Mouse (Mus musculus) granulocyte monocyte progenitor cell, adult 5-6 weeks (primary cell): ENCODE data around the gene Ahdc1. TPM values are rescaled to one million over a fixed set of nuclear protein-coding genes. Genes with fewer than 3 reads are reported as not detected.
A peak's percentile ranks its signal among the peaks of the same experiment; 100 is the strongest.

Source experiments
- ATAC-seq: replicated peaks from 2 replicates; pipeline ENCODE4 v1.8.0; 2016; ENCODE audit warnings: mild to moderate bottlenecking, moderate TSS enrichment, inconsistent platforms; ENCODE audit not compliant: poor library complexity, severe bottlenecking
- total RNA-seq, 2 experiments: library from RNA; stranded (forward) in 1 of 2; stranded (reverse) in 1 of 2; fragments of 200-712, 200-1000 nt in 1 of 2; fragments of >200 nt in 1 of 2; fragmentation: Nextera tagmentation in 1 of 2; gene quantifications; 2 replicates each; pipeline ENCODE4 v1.2.3; 2014 to 2017

Ahdc1 gene
- total RNA-seq, 2 experiments from 2014 or later = 0.93 to 1.3 TPM

DNA sequence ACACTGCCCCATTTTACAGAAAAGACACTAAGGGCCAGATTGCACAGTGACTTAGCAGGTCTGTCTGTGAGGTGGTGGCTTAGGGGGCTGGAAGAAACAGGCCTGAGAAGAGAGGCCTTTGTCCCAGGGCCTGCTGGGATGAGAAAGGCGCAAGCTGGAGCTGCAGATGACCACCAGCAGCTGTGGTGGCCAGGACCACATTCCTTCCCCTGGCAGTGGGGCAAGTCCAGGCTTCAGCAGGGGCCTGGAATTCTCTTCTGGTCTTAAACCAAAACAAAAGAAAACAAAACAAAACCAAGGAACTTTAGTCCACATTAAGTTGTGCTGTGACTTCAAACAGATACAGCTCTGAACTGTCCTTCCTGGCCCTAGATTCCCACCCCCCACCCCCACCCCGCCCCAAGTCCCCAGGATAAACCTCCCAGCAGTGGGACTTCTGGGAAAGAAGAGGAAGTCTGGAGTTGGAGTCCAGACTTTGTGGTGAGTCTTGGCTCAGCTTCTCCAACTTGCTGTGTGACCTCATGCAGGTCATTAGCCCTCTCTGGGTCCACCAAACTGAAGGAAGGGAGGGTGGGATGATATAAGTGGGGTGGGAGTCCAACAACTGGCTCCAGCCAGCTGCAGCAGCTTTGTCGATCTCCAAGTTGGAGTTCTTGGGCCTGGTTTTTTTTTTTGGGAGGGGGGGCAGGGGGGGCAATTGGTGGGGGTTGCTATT is 105.9 kb downstream of the Ahdc1 start:
- no peak for ATAC-seq

DNA sequence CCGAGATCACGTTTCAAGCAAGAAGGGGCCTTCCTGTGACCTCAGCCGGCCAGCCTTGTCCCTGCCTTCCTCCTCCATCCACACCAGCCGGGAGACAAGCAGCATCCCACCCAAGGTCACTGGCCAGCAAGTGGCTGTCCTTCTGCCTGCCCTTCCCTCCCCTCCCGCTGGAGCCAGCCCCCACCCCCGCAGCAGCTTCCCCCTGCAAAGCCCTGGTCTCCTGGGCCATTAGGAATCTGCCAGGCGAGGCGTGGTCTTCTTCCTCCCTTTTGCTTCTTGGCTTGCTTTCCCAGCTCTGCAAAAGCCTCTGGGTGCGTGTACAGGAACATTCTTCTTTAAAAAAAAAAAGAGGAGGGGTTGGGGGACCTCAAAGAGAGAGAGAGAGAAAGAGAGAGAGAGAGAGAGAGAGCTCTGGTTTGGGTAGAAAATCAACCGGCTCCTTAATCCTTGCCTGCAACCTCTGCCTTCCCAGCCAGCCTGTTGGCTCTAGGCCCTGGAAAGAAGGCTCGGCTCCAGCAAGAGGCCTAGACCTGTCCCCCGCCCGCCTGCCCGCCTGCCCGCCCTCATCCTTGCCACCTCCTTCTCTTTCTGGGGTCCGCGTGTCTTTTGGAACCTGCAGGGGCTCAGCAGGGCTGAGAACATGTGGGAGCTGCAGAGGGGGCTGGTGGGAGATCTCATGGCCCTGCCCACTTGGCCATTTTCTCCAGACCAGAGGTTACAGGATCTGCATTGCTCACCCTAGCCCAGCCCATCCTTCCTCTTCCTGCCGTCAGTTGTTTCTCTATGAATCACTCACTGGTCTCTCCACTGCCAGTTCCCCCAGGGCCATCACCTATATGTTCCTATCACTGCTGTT is 106.7 kb downstream of the Ahdc1 start:
- ATAC-seq = peak; percentile 92

DNA sequence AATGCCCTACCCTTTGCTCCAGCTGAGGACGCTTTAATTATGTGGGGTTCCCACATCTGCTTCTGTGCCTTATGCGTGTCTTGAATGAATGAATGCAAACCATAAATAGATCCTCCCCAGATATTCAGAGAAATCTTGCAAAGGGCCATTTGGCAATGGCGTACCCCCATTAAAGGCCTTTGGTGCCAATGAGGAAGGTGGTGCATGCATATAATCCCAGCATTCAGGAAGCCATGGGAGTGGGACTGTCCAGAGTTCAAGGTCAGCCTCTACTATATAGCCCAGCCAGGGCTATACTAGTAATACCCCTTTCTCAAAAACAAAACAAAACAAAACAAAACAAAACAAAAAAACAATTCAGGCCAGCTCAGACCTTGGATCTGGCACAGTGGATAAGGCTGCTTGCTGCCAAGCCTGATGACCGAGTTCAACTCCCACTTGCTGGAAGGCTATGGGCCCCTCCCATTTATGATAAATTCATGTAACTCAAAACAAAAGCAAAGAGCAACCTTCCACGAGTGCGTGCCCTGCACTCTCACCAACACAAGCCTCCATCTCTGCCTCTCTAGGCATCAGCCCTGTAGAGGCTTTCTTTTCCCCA is 107.8 kb downstream of the Ahdc1 start:
- ATAC-seq = no peak

DNA sequence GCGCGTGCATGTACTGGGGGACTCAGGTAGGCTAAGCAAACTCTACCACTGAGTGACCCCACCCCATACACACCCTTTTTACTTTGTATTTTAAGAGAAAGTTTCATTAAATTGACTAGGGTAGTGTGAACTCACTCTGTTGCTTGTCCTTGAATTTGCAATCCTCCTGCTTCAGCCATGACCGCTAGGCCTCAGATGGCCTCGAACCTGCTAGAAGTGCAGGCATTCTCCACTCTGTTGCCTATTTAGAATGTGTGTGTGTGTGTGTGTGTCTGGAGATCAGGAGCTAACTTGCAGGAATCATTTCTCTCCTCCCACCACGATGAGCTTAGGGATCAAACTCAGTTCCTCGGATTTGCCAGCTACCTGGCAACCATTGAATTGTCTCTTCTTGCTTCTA is 108.5 kb downstream of the Ahdc1 start:
- no peak for ATAC-seq

DNA sequence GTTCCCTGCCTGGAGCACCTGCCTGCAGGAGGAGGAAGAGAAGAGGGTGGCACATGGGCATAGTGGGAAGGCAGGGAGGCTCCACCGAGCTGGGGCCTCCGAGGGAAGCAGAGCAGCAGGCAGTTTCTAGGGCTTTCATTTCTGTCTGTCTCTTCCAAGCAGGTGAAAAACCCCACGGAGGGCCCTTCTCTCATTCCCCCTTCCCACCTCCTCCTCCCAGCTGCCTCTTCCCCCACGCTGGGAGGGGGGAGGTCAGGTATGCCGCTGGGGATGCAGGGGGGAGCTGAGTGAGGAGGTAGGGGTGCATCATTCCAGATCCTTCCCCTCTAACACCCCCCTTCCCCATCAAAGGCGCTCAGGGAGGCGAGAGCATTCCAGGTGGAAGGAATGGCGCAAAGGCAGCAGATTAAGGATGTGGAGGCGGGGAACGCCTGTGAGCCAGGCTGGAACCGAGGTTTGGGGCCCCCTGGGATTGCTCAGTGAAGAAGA is 109.8 kb downstream of the Ahdc1 start:
- no peak for ATAC-seq

DNA sequence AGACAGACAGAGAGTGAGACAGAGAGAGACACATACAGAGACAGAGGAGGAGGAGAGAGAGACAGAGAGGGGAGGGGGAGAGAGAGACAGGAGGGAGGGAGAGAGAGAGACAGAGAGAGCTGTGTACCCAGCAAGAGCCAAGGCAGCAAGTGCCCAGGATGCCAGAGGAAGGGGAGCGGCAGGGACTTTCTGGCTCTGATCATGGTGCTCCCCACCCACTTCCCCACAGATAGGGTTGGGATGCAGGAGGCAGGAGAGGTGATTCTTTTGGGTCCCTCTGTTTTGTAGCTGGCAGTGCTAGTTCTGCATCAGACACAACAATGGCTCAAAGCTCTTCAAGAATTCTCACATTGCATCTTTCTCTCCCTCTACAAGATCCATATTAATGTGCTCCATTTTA is 110.4 kb downstream of the Ahdc1 start:
- no peak for ATAC-seq

DNA sequence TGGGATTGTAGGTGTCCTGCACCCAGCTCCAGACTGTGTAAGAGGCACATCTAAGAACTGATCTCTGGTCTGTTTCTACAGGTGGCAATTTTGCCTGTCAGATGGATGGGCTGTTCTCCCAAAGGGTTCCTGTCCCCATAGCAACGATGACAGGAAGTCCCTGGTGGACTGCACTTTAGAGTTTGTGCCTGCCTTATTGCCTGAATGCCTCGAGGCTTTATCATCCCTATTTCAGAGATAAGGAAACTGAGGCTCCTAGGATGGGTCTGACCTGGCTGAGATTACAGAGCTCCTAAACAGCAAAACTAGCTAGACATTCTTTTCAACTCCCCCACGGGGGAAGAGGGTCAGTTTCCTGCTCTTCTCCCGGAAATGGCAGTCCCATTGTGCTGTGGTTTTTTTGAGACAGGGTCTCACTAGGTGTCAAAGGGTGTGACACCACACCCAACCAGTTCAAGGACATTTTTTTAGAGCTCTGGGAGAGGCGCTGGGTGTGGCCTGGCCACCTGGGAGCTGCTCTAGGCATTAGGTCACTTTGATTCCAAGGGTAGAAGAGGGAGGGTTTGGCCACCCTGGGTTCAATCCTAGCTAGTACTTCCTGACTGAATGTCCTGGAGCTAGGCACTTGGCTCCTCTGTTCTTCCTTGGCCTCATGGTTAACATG is 111.0 kb downstream of the Ahdc1 start:
- no peak for ATAC-seq

DNA sequence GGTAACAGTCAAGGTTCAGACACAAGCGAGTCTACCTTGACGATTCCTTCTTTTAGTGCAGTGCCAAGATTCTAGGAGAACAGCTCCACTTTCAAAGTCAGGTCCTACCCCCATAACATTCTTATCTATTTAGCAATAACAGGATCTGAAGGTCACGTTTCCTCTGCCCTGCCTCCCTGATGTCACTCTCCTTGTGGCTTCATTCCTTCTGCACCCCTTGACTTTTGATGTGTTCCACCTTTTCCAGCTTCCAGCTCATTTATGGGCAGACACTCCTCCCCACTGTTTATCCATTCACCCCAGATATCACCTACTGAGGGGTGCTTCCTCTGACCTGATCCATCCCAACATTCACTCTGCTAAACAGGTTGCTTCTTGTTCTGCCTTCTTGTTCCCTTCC is 116.0 kb downstream of the Ahdc1 start:
- ATAC-seq = no peak

Other genes starting within 250 kb of the Ahdc1 start
- 87.0 and 114 TPM in 2 replicates for gene Rpa2, start 242.9 kb upstream of the Ahdc1 start, total RNA-seq (2014; fragmentation: Nextera tagmentation)
- gene Rpa2, start 242.9 kb upstream of the Ahdc1 start, total RNA-seq (2017) = 66.8 and 69.9 TPM in 2 replicates
- 43.6 and 56.7 TPM in 2 replicates for gene Themis2, start 214.9 kb upstream of the Ahdc1 start, total RNA-seq (2014; fragmentation: Nextera tagmentation)
- gene Themis2, start 214.9 kb upstream of the Ahdc1 start, total RNA-seq (2017) = 18.4 and 18.7 TPM in 2 replicates
- 59.6 and 70.9 TPM in 2 replicates for gene Ppp1r8, start 168.1 kb upstream of the Ahdc1 start, total RNA-seq (2014; fragmentation: Nextera tagmentation)
- 67.6 and 85.2 TPM in 2 replicates for gene Ppp1r8, start 168.1 kb upstream of the Ahdc1 start, total RNA-seq (2017)
- 22.0 and 39.8 TPM in 2 replicates for gene Stx12, start 126.8 kb upstream of the Ahdc1 start, total RNA-seq (2014; fragmentation: Nextera tagmentation)
- 26.5 and 29.6 TPM in 2 replicates for gene Stx12, start 126.8 kb upstream of the Ahdc1 start, total RNA-seq (2017)
- 15.1 and 25.0 TPM in 2 replicates for gene Fam76a, start 88.7 kb upstream of the Ahdc1 start, total RNA-seq (2014; fragmentation: Nextera tagmentation)
- 17.5 and 17.6 TPM in 2 replicates for gene Fam76a, start 88.7 kb upstream of the Ahdc1 start, total RNA-seq (2017)
- gene Fgr, start 37.2 kb upstream of the Ahdc1 start, total RNA-seq (2014; fragmentation: Nextera tagmentation) = not detected in 2 replicates
- gene Fgr, start 37.2 kb upstream of the Ahdc1 start, total RNA-seq (2017) = 0.99 and 2.4 TPM in 2 replicates
- gene Wasf2, start 119.2 kb downstream of the Ahdc1 start, total RNA-seq (2014; fragmentation: Nextera tagmentation) = 109 and 147 TPM in 2 replicates
- 34.1 and 37.3 TPM in 2 replicates for gene Wasf2, start 119.2 kb downstream of the Ahdc1 start, total RNA-seq (2017)
- gene Cd164l2, start 200.9 kb downstream of the Ahdc1 start, total RNA-seq (2014; fragmentation: Nextera tagmentation) = not detected in 2 replicates
- gene Cd164l2, start 200.9 kb downstream of the Ahdc1 start, total RNA-seq (2017) = not detected in 2 replicates
- gene Gpr3, start 201.3 kb downstream of the Ahdc1 start, total RNA-seq (2014; fragmentation: Nextera tagmentation) = not detected in 2 replicates
- gene Gpr3, start 201.3 kb downstream of the Ahdc1 start, total RNA-seq (2017) = 0.36 TPM in 1 of 2 replicates, not detected in the other
- 0.19 and 2.0 TPM in 2 replicates for gene Map3k6, start 229.6 kb downstream of the Ahdc1 start, total RNA-seq (2014; fragmentation: Nextera tagmentation)
- 3.7 and 4.1 TPM in 2 replicates for gene Map3k6, start 229.6 kb downstream of the Ahdc1 start, total RNA-seq (2017)